Mouse (Mus musculus) embryonic facial prominence, embryonic 11.5 days (tissue): ENCODE data around the gene Pon3. TPM values are rescaled to one million over a fixed set of nuclear protein-coding genes. Genes with fewer than 3 reads are reported as not detected.

ENCODE experiments used
- ATAC-seq: fragments of 200-750 bp; cut with Nextera tagmentation; replicated peaks from 2 replicates; pipeline ENCODE4 v1.8.0; 2017; ENCODE audit warnings: low read depth; ENCODE audit not compliant: insufficient number of reproducible peaks, low FRiP score, low TSS enrichment
- DNase-seq: peaks from one replicate; pipeline ENCODE4 v3.0.0-alpha.2; 2015; ENCODE audit warnings: low spot score
- H3K27ac ChIP-seq: fragments of 300-500 bp; sonication (generic); replicated peaks from 2 replicates; pipeline ENCODE4 v1.5.1; 2014; ENCODE audit warnings: mild to moderate bottlenecking, low read depth, low read length, control low read depth
- H3K27me3 ChIP-seq: fragments of 300-500 bp; sonication (generic); 2 replicates; pipeline ENCODE4 v1.6.1; 2014; ENCODE audit warnings: mild to moderate bottlenecking, low read length, moderate library complexity, mixed read lengths; ENCODE audit not compliant: control insufficient read depth, insufficient read depth
- H3K36me3 ChIP-seq: fragments of 300-500 bp; sonication (generic); replicated peaks from 2 replicates; pipeline ENCODE4 v1.6.1; 2014; ENCODE audit warnings: low read depth, mild to moderate bottlenecking, low read length, moderate library complexity, mixed read lengths; ENCODE audit not compliant: control insufficient read depth, insufficient read depth
- H3K4me1 ChIP-seq: fragments of 300-500 bp; sonication (generic); 2 replicates; pipeline ENCODE4 v1.6.1; 2014; ENCODE audit warnings: low read length, mixed read lengths; ENCODE audit not compliant: control insufficient read depth, insufficient read depth
- H3K4me2 ChIP-seq: fragments of 300-500 bp; sonication (generic); 2 replicates; pipeline ENCODE4 v1.6.1; 2014; ENCODE audit warnings: low read depth, mild to moderate bottlenecking, control low read depth, low read length, moderate library complexity
- H3K4me3 ChIP-seq: fragments of 300-500 bp; sonication (generic); 2 replicates; pipeline ENCODE4 v1.5.1; 2014; ENCODE audit warnings: low read depth, low read length, control low read depth
- H3K9ac ChIP-seq: fragments of 300-500 bp; sonication (generic); replicated peaks from 2 replicates; pipeline ENCODE4 v1.6.1; 2014; ENCODE audit warnings: mild to moderate bottlenecking, control low read depth, low read length
- H3K9me3 ChIP-seq: fragments of 300-500 bp; sonication (generic); replicated peaks from 2 replicates; pipeline ENCODE4 v1.6.1; 2016; ENCODE audit warnings: mild to moderate bottlenecking, low read length, inconsistent platforms, mixed read lengths; ENCODE audit not compliant: control insufficient read depth
- WGBS: fragments of 180-500 bp; shearing (Covaris S2); extraction: QIAGEN DNeasy Blood & Tissue Kit; methylation state at CpG from one replicate; pipeline ENCODE4 v1.1.7; 2014; 5-methylcytosine and 5-hydroxymethylcytosine counted together
- polyA plus RNA-seq: library from polyadenylated mRNA; unstranded; fragments of >200 nt; fragmentation: Nextera tagmentation; extraction: Ambion mirVana; gene quantifications from 2 replicates; pipeline ENCODE4 v1.2.1, GENCODE M21; 2014

The Pon3 gene
- polyA plus RNA-seq, result 4.2 and 6.6 TPM in 2 replicates

DNA sequence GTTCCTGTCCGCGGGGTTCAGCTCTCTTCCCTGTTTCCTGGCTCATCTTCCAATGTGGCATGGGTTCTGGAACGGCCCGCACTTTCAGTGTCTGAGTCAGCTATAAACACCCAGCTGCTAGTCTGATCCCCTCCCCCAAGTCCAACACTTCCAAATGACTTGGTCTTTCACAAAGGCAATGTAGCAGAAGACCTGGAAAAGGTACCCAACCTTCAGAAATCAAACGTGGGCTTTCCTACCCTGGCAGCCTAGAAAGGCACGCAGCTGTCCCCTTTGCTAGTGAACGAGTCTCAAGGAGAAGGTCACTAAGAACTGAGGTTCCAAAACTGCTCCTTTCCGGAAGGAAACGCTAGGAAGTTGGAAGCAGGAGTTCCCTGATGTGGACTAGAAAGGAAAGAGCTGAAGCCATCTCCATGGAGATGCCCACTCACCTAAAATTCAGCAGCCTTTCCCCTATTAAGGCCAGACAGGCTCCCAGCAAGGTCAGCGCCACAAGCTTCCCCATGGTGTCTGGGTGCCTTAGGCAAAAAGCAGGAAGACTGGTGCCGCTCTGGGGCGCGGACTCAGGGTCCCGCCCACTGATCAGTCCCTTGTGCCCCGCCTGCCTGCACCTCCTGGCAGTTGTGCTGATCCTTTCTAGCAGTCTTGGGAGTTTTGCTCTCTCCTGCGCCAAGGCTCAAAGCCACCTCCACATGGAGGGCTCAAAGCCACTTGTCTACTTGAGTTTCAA is at the start of gene Pon3:
Gene Pon3, minus strand, starts transcription at position 565 of the 730 bp plus-strand sequence.
- Histone ChIP-seq H3K9me3 (no peaks in the 10 kb centered on the region), H3K9ac (peak within 1 kb of the TSS; percentile 34), H3K36me3 (no peaks in the 10 kb centered on the region), H3K27ac (no peak within 1 kb of the TSS), H3K4me1 (peaks cover 5% of the 10 kb centered on the region), H3K27me3 (no peaks in the 10 kb centered on the region), H3K4me3 (peak within 1 kb of the TSS; percentile 26; the same call in 1 of the 2 replicates), H3K4me2 (peak within 1 kb of the TSS; percentile 47)
- 10% methylated on average over 16 of the region's 16 CpGs for WGBS
- ATAC-seq (peak; percentile 73), DNase-seq (peak; percentile 47)

- DNase-seq (no peak), ATAC-seq (no peak)
- no peak overlapping the region for H3K27ac ChIP-seq
- no peaks in the 10 kb centered on the region for H3K9me3 ChIP-seq
- no peak overlapping the region for H3K4me2 ChIP-seq
- no peak overlapping the region for H3K4me3 ChIP-seq
- WGBS, result 83% methylated on average over 8 of the region's 8 CpGs
- H3K9ac ChIP-seq, result no peak overlapping the region
- no peaks in the 10 kb centered on the region for H3K36me3 ChIP-seq
- H3K27me3 ChIP-seq, result no peaks in the 10 kb centered on the region
- no peaks in the 10 kb centered on the region for H3K4me1 ChIP-seq
Observed at GRCm38 (mm10) chr6:5304956-5305355, 48.9 kb upstream of the Pon3 start.

DNA sequence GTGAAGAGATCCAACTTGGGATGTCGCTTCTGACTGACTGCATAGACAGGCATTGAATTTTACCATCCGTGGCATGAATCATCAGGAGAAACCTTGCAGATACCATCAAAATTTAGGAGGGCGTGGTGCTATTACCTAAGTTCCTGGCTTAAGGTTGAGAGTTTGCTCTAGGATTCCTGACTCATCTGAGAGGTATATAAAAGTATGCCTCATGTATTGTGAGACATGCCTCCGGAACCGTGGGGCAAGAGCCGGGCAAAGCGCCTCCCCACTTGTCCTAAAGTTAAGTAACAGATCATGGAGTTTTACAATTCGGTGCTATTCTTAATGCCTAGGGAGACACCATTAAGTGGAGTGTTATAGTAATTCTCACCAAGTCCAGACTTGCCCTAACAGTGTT is 44.5 kb upstream of the Pon3 start:
- H3K9me3 ChIP-seq, result no peaks in the 10 kb centered on the region
- H3K27me3 ChIP-seq, result no peaks in the 10 kb centered on the region
- no peaks in the 10 kb centered on the region for H3K4me1 ChIP-seq
- H3K27ac ChIP-seq, result no peak overlapping the region
- no peak overlapping the region for H3K4me2 ChIP-seq
- H3K36me3 ChIP-seq, result no peaks in the 10 kb centered on the region
- H3K9ac ChIP-seq, result no peak overlapping the region
- no peak for DNase-seq
- 88% methylated on average over 8 of the region's 8 CpGs for WGBS
- no peak overlapping the region for H3K4me3 ChIP-seq
- no peak for ATAC-seq

- no peaks in the 10 kb centered on the region for H3K4me1 ChIP-seq
- no peaks in the 10 kb centered on the region for H3K27me3 ChIP-seq
- H3K4me3 ChIP-seq, result no peak overlapping the region
- H3K4me2 ChIP-seq, result no peak overlapping the region
- ATAC-seq (no peak), DNase-seq (no peak)
- no peak overlapping the region for H3K27ac ChIP-seq
- H3K9me3 ChIP-seq, result no peaks in the 10 kb centered on the region
- 38% methylated on average over 5 of the region's 5 CpGs for WGBS
- no peaks in the 10 kb centered on the region for H3K36me3 ChIP-seq
- H3K9ac ChIP-seq, result no peak overlapping the region
Observed at GRCm38 (mm10) chr6:5299561-5299960, 43.5 kb upstream of the Pon3 start.

- DNase-seq, result peak; percentile 85
Observed at GRCm38 (mm10) chr6:5298092-5298554, 42.0 kb upstream of the Pon3 start, which contains the start of gene Pon2. Gene Pon2, minus strand, starts transcription at chr6:5298455.

DNA sequence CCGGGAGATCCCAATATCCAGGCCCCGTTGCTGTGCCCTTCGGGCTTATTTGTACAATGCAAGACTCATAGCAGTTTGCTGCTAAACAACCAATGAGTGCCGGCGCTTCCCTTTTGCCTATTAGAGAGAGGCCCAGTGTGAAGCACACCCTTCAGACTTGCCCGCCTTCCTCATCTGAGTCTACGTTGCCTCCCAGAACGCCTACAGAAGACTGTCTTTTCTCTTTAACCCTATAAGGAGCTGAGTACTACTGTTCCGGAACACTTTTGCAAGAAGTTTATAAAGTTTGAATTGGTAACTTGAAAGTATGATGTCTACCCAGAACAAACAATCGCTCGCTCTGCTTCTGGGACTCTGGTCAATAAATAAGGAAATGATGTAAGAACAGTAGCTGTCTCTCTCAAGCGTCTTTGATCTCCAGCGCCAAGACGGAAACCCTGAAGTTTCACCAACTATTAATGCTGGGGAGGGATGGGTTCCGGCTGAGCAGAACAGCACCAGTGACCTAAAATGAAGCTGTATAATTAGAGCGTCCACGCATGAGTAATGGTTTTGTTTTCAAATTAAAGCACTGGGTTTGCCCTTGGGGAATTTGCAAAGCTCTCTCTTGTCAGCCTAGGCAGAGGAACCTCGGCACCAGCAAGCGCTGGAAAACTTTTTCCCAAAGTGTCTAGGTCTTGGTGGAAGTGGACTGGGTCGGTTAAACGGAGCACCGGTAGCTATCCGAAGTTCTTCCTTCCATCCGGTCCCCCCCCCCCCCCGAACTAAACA is 41.4 kb upstream of the Pon3 start:
- Histone ChIP-seq H3K4me1 (no peaks in the 10 kb centered on the region), H3K9me3 (no peaks in the 10 kb centered on the region), H3K4me2 (peak overlapping the region; percentile 64), H3K27me3 (no peaks in the 10 kb centered on the region), H3K9ac (peak overlapping the region; percentile 73), H3K27ac (no peak overlapping the region), H3K36me3 (no peaks in the 10 kb centered on the region), H3K4me3 (peak overlapping the region; percentile 57)
- ATAC-seq (peak; percentile 51), DNase-seq (peak; percentile 67)
- WGBS, result 4% methylated on average over 25 of the region's 25 CpGs

More at GRCm38 (mm10) chr6:5298092-5298554, 42.0 kb upstream of the Pon3 start, which contains the start of gene Pon2:
- H3K9me3 ChIP-seq, result no peaks in the 10 kb centered on the region
- peak within 1 kb of the TSS; percentile 73 for H3K9ac ChIP-seq
- under 1% methylated on average over 46 of the region's 47 CpGs for WGBS
- ATAC-seq, result peak; percentile 93
- peak within 1 kb of the TSS; percentile 64 for H3K4me2 ChIP-seq
- peak within 1 kb of the TSS; percentile 57 for H3K4me3 ChIP-seq
- H3K27ac ChIP-seq, result peak within 1 kb of the TSS; percentile 48; the same call in 1 of the 2 replicates
- H3K4me1 ChIP-seq, result no peaks in the 10 kb centered on the region
- no peaks in the 10 kb centered on the region for H3K27me3 ChIP-seq
- no peaks in the 10 kb centered on the region for H3K36me3 ChIP-seq

DNA sequence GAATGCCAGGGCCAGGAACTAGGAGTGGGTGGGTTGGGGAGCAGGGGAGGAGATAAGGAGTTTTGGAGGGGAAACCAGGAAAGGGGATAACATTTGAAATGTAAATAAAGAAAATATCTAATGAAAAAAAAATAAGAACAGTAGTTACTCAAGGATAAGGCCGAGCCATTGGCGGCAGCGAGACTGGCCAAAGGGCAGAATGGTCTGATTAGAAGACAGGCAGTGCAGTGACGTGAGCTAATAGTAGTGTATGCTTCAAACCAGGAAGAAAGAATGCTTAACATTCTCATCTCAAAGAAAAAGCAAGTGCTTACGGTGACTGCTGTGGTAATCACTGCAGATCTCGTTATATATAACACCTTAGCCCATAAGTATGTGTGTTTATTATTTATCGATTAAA is 40.0 kb upstream of the Pon3 start:
- Histone ChIP-seq H3K27me3 (no peaks in the 10 kb centered on the region), H3K9me3 (no peaks in the 10 kb centered on the region), H3K36me3 (no peaks in the 10 kb centered on the region), H3K27ac (no peak overlapping the region), H3K9ac (no peak overlapping the region), H3K4me3 (no peak overlapping the region), H3K4me1 (no peaks in the 10 kb centered on the region), H3K4me2 (no peak overlapping the region)
- no peak for DNase-seq
- no peak for ATAC-seq
- 90% methylated on average over 7 of the region's 7 CpGs for WGBS
